16 mouse cellular contexts compared by ENCODE assay signal in genomic region chr6:22674586-22674929, GRCm38 (mm10).
"Had no signal": no experiment of that assay in that cellular context is flagged by ENCODE, and none has a peak within 500 bp of the region (broad histone marks: within the 10 kb centered on the region; RNA-seq: fewer than 3 reads in every experiment).

No protein-coding gene starts in this region.

- H3K27me3 ChIP-seq: liver, embryonic 13.5 days; neural tube, embryonic 12.5 days; stomach, embryonic 15.5 days had no signal

- H3K27ac ChIP-seq: kidney, postnatal 0 days; left cerebral cortex, adult 2 months; liver, embryonic 13.5 days; macrophage; neural tube, embryonic 12.5 days; stomach, embryonic 15.5 days had no signal

- H3K36me3 ChIP-seq: liver, embryonic 13.5 days; neural tube, embryonic 12.5 days; stomach, embryonic 15.5 days had no signal

- DNase-seq: kidney, adult 2 months; kidney, postnatal 36 days; layer of hippocampus, postnatal 36 days; liver, embryonic 13.5 days; lung, adult 2 months; midbrain, embryonic 14.5 days; right cerebral cortex, adult 18-20 months; right cerebral cortex, postnatal 14 days; right cerebral cortex, postnatal 4 days; spleen, adult 18-20 months; thymus, postnatal 36 days had no signal

- H3K9me3 ChIP-seq: liver, embryonic 13.5 days; neural tube, embryonic 12.5 days; stomach, embryonic 15.5 days had no signal

- H3K9ac ChIP-seq: liver, embryonic 13.5 days; neural tube, embryonic 12.5 days; stomach, embryonic 15.5 days had no signal

- H3K4me1 ChIP-seq: liver, embryonic 13.5 days; neural tube, embryonic 12.5 days; stomach, embryonic 15.5 days had no signal

- H3K4me3 ChIP-seq: left cerebral cortex, adult 2 months; liver, embryonic 13.5 days; neural tube, embryonic 12.5 days; stomach, embryonic 15.5 days had no signal

- H3K4me2 ChIP-seq: liver, embryonic 13.5 days; neural tube, embryonic 12.5 days; stomach, embryonic 15.5 days had no signal
